ENCODE assay signal across 22 mouse cellular contexts in genomic region chr9:89906645-89907044, GRCm38 (mm10). TPM values are rescaled to one million over a fixed set of nuclear protein-coding genes. Genes with fewer than 3 reads are reported as not detected.
A peak's percentile ranks its signal among the peaks of the same experiment; 100 is the strongest.
DNase-seq lines count a peak whose midpoint lies in the region; ATAC-seq and TF ChIP-seq lines count a peak whose summit lies in the region.
"Had no signal": no experiment of that assay in that cellular context is flagged by ENCODE, and none has a peak within 500 bp of the region (broad histone marks: within the 10 kb centered on the region; RNA-seq: fewer than 3 reads in every experiment).

No protein-coding gene starts in this region.

- TF ChIP-seq POLR2A in myocyte (IDR thresholded peaks at IDR 0.05; ENCODE audit: insufficient read length, low read depth): no peak

- no peak overlapping the region for H3K9ac ChIP-seq in hindbrain, embryonic 14.5 days
- H3K9ac ChIP-seq in hindbrain, embryonic 12.5 days: no peak overlapping the region
- no peak overlapping the region for H3K9ac ChIP-seq in neural tube, embryonic 15.5 days (replicated peaks)
- H3K9ac ChIP-seq: heart, embryonic 13.5 days had no signal

- H3K27me3 ChIP-seq in hindbrain, embryonic 14.5 days (ENCODE audit: control insufficient read depth, insufficient read depth, low read length): peaks cover 66% of the 10 kb centered on the region
- peaks cover 74% of the 10 kb centered on the region for H3K27me3 ChIP-seq in hindbrain, embryonic 12.5 days
- H3K27me3 ChIP-seq in myocyte (ENCODE audit: control insufficient read depth, insufficient read depth, insufficient read length): peaks cover 5% of the 10 kb centered on the region
- peaks cover 53% of the 10 kb centered on the region for H3K27me3 ChIP-seq in neural tube, embryonic 15.5 days (replicated peaks)

- H3K9me3 ChIP-seq in hindbrain, embryonic 14.5 days (ENCODE audit: control insufficient read depth, low read length): no peaks in the 10 kb centered on the region
- no peaks in the 10 kb centered on the region for H3K9me3 ChIP-seq in hindbrain, embryonic 12.5 days (replicated peaks)
- no peaks in the 10 kb centered on the region for H3K9me3 ChIP-seq in neural tube, embryonic 15.5 days (replicated peaks)
- H3K9me3 ChIP-seq: embryonic facial prominence, embryonic 10.5 days; forebrain, embryonic 10.5 days; heart, embryonic 13.5 days had no signal

- H3K4me3 ChIP-seq in hindbrain, embryonic 14.5 days (replicated peaks; ENCODE audit: low read length): no peak overlapping the region
- no peak overlapping the region for H3K4me3 ChIP-seq in hindbrain, embryonic 12.5 days
- no peak overlapping the region for H3K4me3 ChIP-seq in myocyte
- no peak overlapping the region for H3K4me3 ChIP-seq in neural tube, embryonic 15.5 days (replicated peaks)
- H3K4me3 ChIP-seq: embryonic facial prominence, embryonic 10.5 days; forebrain, embryonic 10.5 days; heart, embryonic 13.5 days had no signal

- H3K79me2 ChIP-seq in myocyte (ENCODE audit: control insufficient read depth, insufficient read depth): no peaks in the 10 kb centered on the region

- H3K4me2 ChIP-seq in hindbrain, embryonic 14.5 days (replicated peaks): no peak overlapping the region
- no peak overlapping the region for H3K4me2 ChIP-seq in hindbrain, embryonic 12.5 days (replicated peaks)
- H3K4me2 ChIP-seq in myocyte (ENCODE audit: low read depth): peak overlapping the region; percentile 52
- no peak overlapping the region for H3K4me2 ChIP-seq in neural tube, embryonic 15.5 days
- H3K4me2 ChIP-seq: heart, embryonic 13.5 days had no signal

- no peak for ATAC-seq in hindbrain, embryonic 14.5 days (ENCODE audit: low FRiP score)
- ATAC-seq in hindbrain, embryonic 12.5 days (ENCODE audit: low FRiP score): no peak
- no peak for ATAC-seq in neural tube, embryonic 15.5 days (ENCODE audit: low FRiP score)
- ATAC-seq: activated CD4-positive, CD25-positive, alpha-beta regulatory T cell, adult 4 months; forebrain, embryonic 14.5 days; hindbrain, postnatal 0 days; Patski had no signal

- H3K36me3 ChIP-seq in hindbrain, embryonic 14.5 days (replicated peaks; ENCODE audit: control insufficient read depth, insufficient read depth): no peaks in the 10 kb centered on the region
- H3K36me3 ChIP-seq in hindbrain, embryonic 12.5 days: no peaks in the 10 kb centered on the region
- no peaks in the 10 kb centered on the region for H3K36me3 ChIP-seq in myocyte (ENCODE audit: control insufficient read depth, insufficient read depth)
- H3K36me3 ChIP-seq in neural tube, embryonic 15.5 days: no peaks in the 10 kb centered on the region
- H3K36me3 ChIP-seq: embryonic facial prominence, embryonic 10.5 days; forebrain, embryonic 10.5 days; G1E; heart, embryonic 13.5 days had no signal

- H3K4me1 ChIP-seq in hindbrain, embryonic 14.5 days (replicated peaks; ENCODE audit: control insufficient read depth, insufficient read depth, low read length): peaks cover 16% of the 10 kb centered on the region
- H3K4me1 ChIP-seq in hindbrain, embryonic 12.5 days: peaks cover 26% of the 10 kb centered on the region
- peaks cover 30% of the 10 kb centered on the region for H3K4me1 ChIP-seq in neural tube, embryonic 15.5 days

- peak; percentile 22 for DNase-seq in hindbrain, embryonic 14.5 days (ENCODE audit: low spot score)
- DNase-seq in 3134 (ENCODE audit: extremely low read depth, insufficient read length, low spot score): peak; percentile 49
- peak; percentile 85 for DNase-seq in NIH3T3 (ENCODE audit: low read depth)
- DNase-seq in left cerebral cortex, postnatal 10 days (ENCODE audit: extremely low spot score in 1 of 2, low spot score in 2 of 2): no peak
- DNase-seq: adrenal gland, adult 2 months; adrenal gland, postnatal 25 days; cerebellum, adult 18-20 months; cerebellum, postnatal 10 days; gastrocnemius, postnatal 36 days; heart, postnatal 36 days had no signal

- H3ac ChIP-seq in myocyte (ENCODE audit: control insufficient read depth, insufficient read length): no peak overlapping the region

- no peak overlapping the region for H3K27ac ChIP-seq in hindbrain, embryonic 14.5 days
- H3K27ac ChIP-seq in hindbrain, embryonic 12.5 days: no peak overlapping the region
- no peak overlapping the region for H3K27ac ChIP-seq in neural tube, embryonic 15.5 days (replicated peaks)
- H3K27ac ChIP-seq: embryonic facial prominence, embryonic 10.5 days; forebrain, embryonic 10.5 days; heart, embryonic 13.5 days; hindbrain, postnatal 0 days had no signal

- intact Hi-C loops in left cerebral cortex, postnatal 10 days (cut with DNase I): loop anchor here (5.0 kb wide), 1 partner anchor 66 kb away; no protein-coding TSS in a partner anchor

TF ChIP-seq in myocyte, 11 proteins besides CTCF, POLR2A, EP300 and RAD21:
- TF ChIP-seq MYOD1 (IDR thresholded peaks at IDR 0.05; ENCODE audit: control insufficient read depth in 1 of 3, insufficient read length in 2 of 3, low read depth in 2 of 3): no peak
- TF ChIP-seq CEBPB (IDR thresholded peaks at IDR 0.05; ENCODE audit: insufficient read depth, poor library complexity, severe bottlenecking): 0 out of 2 replicates have a peak, but pooled peaks have one; percentile 25
TF ChIP-seq in myocyte: peak in this region for 1.

RNA-seq across cellular contexts. Expression of gene Rasgrf1, which starts 3.1 kb away (rescaled TPM):
- polyA plus RNA-seq in hindbrain, embryonic 14.5 days (2014; fragmentation: Nextera tagmentation; extraction: Ambion mirVana): 9.7 and 10.1 TPM in 2 replicates
- 0.84 and 0.90 TPM in 2 replicates for polyA plus RNA-seq in hindbrain, embryonic 12.5 days (2016; fragmentation: Nextera tagmentation; extraction: Ambion mirVana)
- polyA plus RNA-seq in myocyte (2012; fragmentation: generic; extraction: Trizol): not detected
- 100 to 1,000 TPM; 104 to 112 TPM for total RNA-seq in left cerebral cortex, postnatal 10 days (2021)
- polyA plus RNA-seq in neural tube, embryonic 15.5 days (2015; fragmentation: Nextera tagmentation; extraction: Ambion mirVana): 17.3 and 17.6 TPM in 2 replicates
- total RNA-seq: gastrocnemius, postnatal 36 days; heart, postnatal 36 days had no signal
- polyA plus RNA-seq: activated CD4-positive, CD25-positive, alpha-beta regulatory T cell, adult 4 months; forebrain, embryonic 10.5 days; G1E; heart, postnatal 0 days; Patski had no signal

Comparison
In these comparisons a context has a peak if more than half of its experiments do, and no peak if none do; other contexts are left out.
1. DNase-seq: peak in hindbrain, embryonic 14.5 days (single experiment), 3134 (single experiment) and NIH3T3 (single experiment); none in left cerebral cortex, postnatal 10 days (0 of 2).